Mouse (Mus musculus): ENCODE data around the gene Dnase1l2.

GRCm38 (mm10) chr17:24461580-24461979 is 18.7 kb upstream of the Dnase1l2 start:
- TF ChIP-seq NANOG (IDR thresholded peaks at IDR 0.05; ENCODE audit: borderline replicate concordance, low read length): no peak
- TF ChIP-seq CTCF (conservative IDR thresholded peaks at IDR 0.05; ENCODE audit: low read length): peak; percentile 53
